Mouse (Mus musculus) forebrain, embryonic 16.5 days (tissue): Measurements from ENCODE around the gene Tacr2. TPM values are rescaled to one million over a fixed set of nuclear protein-coding genes. Genes with fewer than 3 reads are reported as not detected.

Experiments
- ATAC-seq: fragments of 200-750 bp; cut with Nextera tagmentation; 2 replicates; pipeline ENCODE4 v1.8.0; 2017; ENCODE audit warnings: mild to moderate bottlenecking, moderate library complexity
- H3K27ac ChIP-seq: fragments of 300-500 bp; sonication (generic); 2 replicates; pipeline ENCODE4 v1.5.1; 2014; ENCODE audit warnings: low read length, control low read depth
- H3K27me3 ChIP-seq: fragments of 300-500 bp; sonication (generic); replicated peaks from 2 replicates; pipeline ENCODE4 v1.6.1; 2014; ENCODE audit warnings: low read length; ENCODE audit not compliant: control insufficient read depth, insufficient read depth
- H3K36me3 ChIP-seq: fragments of 300-500 bp; sonication (generic); 2 replicates; pipeline ENCODE4 v1.6.1; 2014; ENCODE audit not compliant: control insufficient read depth, insufficient read depth
- H3K4me1 ChIP-seq: fragments of 300-500 bp; sonication (generic); replicated peaks from 2 replicates; pipeline ENCODE4 v1.6.1; 2014; ENCODE audit warnings: low read length; ENCODE audit not compliant: control insufficient read depth, insufficient read depth
- H3K4me2 ChIP-seq: fragments of 300-500 bp; sonication (generic); 2 replicates; pipeline ENCODE4 v1.6.1; 2014; ENCODE audit warnings: mild to moderate bottlenecking, low read length, control low read depth
- H3K4me3 ChIP-seq: fragments of 300-500 bp; sonication (generic); replicated peaks from 2 replicates; pipeline ENCODE4 v1.5.1; 2014; ENCODE audit warnings: mild to moderate bottlenecking, low read length, control low read depth
- H3K9ac ChIP-seq: fragments of 300-500 bp; sonication (generic); replicated peaks from 2 replicates; pipeline ENCODE4 v1.6.1; 2014; ENCODE audit warnings: low read depth, low read length, control low read depth
- H3K9me3 ChIP-seq: fragments of 300-500 bp; sonication (generic); 2 replicates; pipeline ENCODE4 v1.6.1; 2016; ENCODE audit warnings: low read length; ENCODE audit not compliant: control insufficient read depth
- WGBS: fragments of 180-500 bp; shearing (Covaris S2); extraction: QIAGEN DNeasy Blood & Tissue Kit; methylation state at CpG from one replicate; pipeline ENCODE4 v1.1.7; 2014; 5-methylcytosine and 5-hydroxymethylcytosine counted together
- polyA plus RNA-seq: library from polyadenylated mRNA; unstranded; fragments of >200 nt; fragmentation: Nextera tagmentation; extraction: Ambion mirVana; gene quantifications from 2 replicates; pipeline ENCODE4 v1.2.1, GENCODE M21; 2015

The Tacr2 gene
- polyA plus RNA-seq, 1 experiment from 2014 or later = not detected

DNA sequence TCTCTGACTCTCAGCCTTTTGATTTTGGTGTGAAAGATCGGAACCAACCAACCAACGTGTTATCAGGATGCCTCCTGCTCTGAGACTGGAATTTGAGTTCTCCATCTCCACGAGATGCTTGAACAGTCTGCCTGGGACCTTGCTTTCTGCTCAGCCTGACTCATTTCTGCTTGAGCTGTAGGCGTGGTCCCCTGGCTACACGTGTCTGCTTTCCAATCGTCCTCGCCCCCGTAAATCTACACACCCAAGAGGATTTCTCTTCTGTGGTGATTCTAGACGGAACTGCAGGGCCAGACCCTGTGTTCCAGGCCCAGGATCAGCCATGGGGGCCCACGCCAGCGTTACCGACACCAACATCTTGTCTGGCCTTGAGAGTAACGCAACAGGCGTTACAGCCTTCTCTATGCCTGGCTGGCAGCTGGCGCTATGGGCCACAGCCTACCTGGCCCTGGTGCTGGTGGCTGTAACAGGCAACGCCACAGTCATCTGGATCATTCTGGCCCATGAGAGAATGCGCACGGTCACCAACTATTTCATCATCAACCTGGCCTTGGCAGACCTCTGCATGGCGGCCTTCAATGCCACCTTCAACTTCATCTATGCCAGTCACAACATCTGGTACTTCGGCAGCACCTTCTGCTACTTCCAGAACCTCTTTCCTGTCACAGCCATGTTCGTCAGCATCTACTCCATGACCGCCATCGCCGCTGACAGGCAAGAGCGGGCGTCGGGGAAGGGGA, 428 bp downstream of the Tacr2 start:
- no peaks in the 10 kb centered on the region for H3K9me3 ChIP-seq
- H3K27ac ChIP-seq = no peak overlapping the region
- no peak overlapping the region for H3K4me2 ChIP-seq
- no peak overlapping the region for H3K9ac ChIP-seq
- H3K4me3 ChIP-seq = no peak overlapping the region
- no peaks in the 10 kb centered on the region for H3K27me3 ChIP-seq
- H3K36me3 ChIP-seq = no peaks in the 10 kb centered on the region
- WGBS = 89% methylated on average over 27 of the region's 27 CpGs
- no peaks in the 10 kb centered on the region for H3K4me1 ChIP-seq
- no peak for ATAC-seq

DNA sequence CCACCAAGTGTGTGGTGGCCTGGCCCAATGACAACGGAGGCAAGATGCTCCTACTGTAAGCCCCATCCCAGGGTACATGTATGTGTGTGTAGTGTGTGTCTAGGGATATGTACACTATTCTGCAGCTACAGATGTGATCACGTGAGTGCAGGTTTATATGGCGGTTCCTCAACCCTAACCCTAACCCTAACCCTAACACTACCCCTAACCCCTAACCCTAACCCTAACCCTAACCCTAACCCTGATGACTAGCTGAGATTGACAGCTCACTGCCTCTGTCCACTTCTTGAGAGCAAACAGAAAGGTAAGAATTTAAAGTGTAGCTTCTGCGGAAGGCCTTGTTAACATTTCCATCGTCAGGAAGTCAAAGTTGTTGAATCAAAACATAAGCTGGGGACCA, 6.1 kb downstream of the Tacr2 start:
- H3K9ac ChIP-seq = no peak overlapping the region
- 0 out of 2 replicates have a peak, but pooled peaks cover 2% of the 10 kb centered on the region for H3K4me1 ChIP-seq
- H3K4me2 ChIP-seq = no peak overlapping the region
- H3K9me3 ChIP-seq = no peaks in the 10 kb centered on the region
- H3K4me3 ChIP-seq = no peak overlapping the region
- ATAC-seq = no peak
- no peaks in the 10 kb centered on the region for H3K27me3 ChIP-seq
- no peaks in the 10 kb centered on the region for H3K36me3 ChIP-seq
- 89% methylated on average over 5 of the region's 5 CpGs for WGBS
- no peak overlapping the region for H3K27ac ChIP-seq

DNA sequence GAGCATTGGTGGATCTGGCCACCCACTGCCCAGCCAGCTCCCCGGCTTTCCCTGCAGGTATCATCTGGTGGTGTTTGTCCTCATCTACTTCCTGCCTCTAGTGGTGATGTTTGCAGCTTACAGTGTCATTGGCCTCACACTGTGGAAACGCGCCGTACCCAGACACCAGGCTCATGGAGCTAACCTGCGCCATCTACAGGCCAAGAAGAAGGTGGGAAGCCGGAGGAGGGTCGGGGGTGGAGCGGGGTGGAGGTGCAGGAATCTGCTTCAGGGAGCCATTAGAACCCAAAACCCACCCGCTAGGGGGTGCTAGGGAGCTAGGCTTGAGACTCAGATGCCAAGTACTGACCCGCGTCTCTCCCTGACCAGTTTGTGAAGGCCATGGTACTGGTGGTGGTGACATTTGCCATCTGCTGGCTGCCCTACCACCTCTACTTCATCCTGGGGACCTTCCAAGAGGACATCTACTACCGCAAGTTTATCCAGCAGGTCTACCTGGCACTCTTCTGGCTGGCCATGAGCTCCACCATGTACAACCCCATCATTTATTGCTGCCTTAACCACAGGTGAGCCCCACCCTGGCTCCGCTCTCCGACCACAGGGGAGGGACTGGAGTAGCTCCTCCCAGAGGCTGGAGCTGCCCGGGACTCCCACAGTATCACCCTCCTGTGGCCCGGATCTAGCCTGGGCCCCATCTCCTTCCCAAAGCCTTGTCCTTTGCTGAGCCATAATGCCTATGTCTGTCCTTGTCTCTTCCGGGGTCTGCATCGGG, 9.1 kb downstream of the Tacr2 start:
- Histone ChIP-seq H3K4me3 (no peak overlapping the region), H3K4me1 (0 out of 2 replicates have a peak, but pooled peaks cover 2% of the 10 kb centered on the region), H3K36me3 (no peaks in the 10 kb centered on the region), H3K9ac (no peak overlapping the region), H3K9me3 (no peaks in the 10 kb centered on the region), H3K4me2 (no peak overlapping the region), H3K27ac (no peak overlapping the region), H3K27me3 (no peaks in the 10 kb centered on the region)
- ATAC-seq = peak; percentile 81
- WGBS = 18% methylated on average over 18 of the region's 18 CpGs

DNA sequence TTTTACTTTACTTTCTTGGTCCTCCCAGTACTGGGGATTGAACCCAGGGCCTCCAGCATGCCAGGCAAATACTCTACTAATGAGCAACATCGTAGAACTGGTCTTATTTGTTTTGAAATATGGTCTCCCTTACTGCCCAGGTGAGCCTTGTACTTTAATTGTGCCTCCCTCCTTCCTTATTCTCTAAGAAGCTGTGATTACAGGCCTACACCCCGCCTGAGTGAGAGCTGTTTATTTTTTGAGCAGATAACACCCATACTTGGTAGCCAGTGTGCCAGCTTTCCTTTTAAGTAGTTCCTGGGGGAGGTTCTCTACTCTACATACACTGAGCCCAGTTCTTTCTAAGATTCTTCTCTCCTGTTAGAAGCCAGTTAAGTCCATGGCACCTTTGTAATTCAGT, 12.1 kb downstream of the Tacr2 start:
- Histone ChIP-seq H3K9ac (no peak overlapping the region), H3K36me3 (peaks cover 3% of the 10 kb centered on the region; the same call in 1 of the 2 replicates), H3K4me2 (no peak overlapping the region), H3K27ac (no peak overlapping the region), H3K27me3 (no peaks in the 10 kb centered on the region), H3K9me3 (no peaks in the 10 kb centered on the region), H3K4me1 (0 out of 2 replicates have a peak, but pooled peaks cover 2% of the 10 kb centered on the region), H3K4me3 (no peak overlapping the region)
- WGBS = 74% methylated on average over 2 of the region's 2 CpGs
- ATAC-seq = no peak

DNA sequence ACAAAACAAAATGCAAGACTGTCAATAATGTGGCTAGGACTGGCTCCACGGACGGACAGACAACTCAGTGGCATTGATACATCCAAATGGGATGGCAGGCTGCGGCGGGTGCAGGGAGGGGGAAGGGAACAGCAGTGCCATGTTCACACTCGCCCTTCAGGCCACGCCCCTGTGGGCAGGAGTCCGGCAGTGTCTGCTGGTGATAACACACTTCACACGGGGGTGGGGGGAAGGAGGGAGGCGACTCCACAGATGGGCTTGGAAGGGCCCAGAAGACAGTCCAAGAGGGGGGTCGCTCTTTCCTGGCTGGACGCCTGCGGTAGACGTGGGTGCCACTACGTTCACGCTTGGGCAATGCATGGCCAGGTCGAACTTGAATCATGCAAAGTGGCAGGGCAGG, 17.0 kb downstream of the Tacr2 start:
- Histone ChIP-seq H3K9me3 (no peaks in the 10 kb centered on the region), H3K4me2 (no peak overlapping the region), H3K27me3 (no peaks in the 10 kb centered on the region), H3K9ac (no peak overlapping the region), H3K27ac (no peak overlapping the region), H3K4me3 (no peak overlapping the region), H3K36me3 (peaks cover 10% of the 10 kb centered on the region), H3K4me1 (no peaks in the 10 kb centered on the region)
- WGBS = 86% methylated on average over 15 of the region's 16 CpGs
- ATAC-seq = no peak

- WGBS = 33% methylated on average over 4 of the region's 4 CpGs
- no peaks in the 10 kb centered on the region for H3K9me3 ChIP-seq
- peaks cover 16% of the 10 kb centered on the region for H3K36me3 ChIP-seq
- no peak for ATAC-seq
- no peak overlapping the region for H3K9ac ChIP-seq
- no peak overlapping the region for H3K27ac ChIP-seq
- H3K4me1 ChIP-seq = no peaks in the 10 kb centered on the region
- no peak overlapping the region for H3K4me2 ChIP-seq
- H3K4me3 ChIP-seq = no peak overlapping the region
- no peaks in the 10 kb centered on the region for H3K27me3 ChIP-seq
Measured at GRCm38 (mm10) chr10:62275235-62275634, 23.0 kb downstream of the Tacr2 start.

- Histone ChIP-seq H3K27me3 (no peaks in the 10 kb centered on the region), H3K4me3 (no peak overlapping the region), H3K27ac (no peak overlapping the region), H3K9me3 (no peaks in the 10 kb centered on the region), H3K4me1 (no peaks in the 10 kb centered on the region), H3K9ac (no peak overlapping the region), H3K36me3 (peaks cover 33% of the 10 kb centered on the region), H3K4me2 (no peak overlapping the region)
- no peak for ATAC-seq
- 94% methylated on average over 18 of the region's 19 CpGs for WGBS
Measured at GRCm38 (mm10) chr10:62277499-62278293, 25.5 kb downstream of the Tacr2 start.

GRCm38 (mm10) chr10:62279066-62279465, 26.8 kb downstream of the Tacr2 start:
- 79% methylated on average over 3 of the region's 3 CpGs for WGBS
- peaks cover 29% of the 10 kb centered on the region for H3K36me3 ChIP-seq

DNA sequence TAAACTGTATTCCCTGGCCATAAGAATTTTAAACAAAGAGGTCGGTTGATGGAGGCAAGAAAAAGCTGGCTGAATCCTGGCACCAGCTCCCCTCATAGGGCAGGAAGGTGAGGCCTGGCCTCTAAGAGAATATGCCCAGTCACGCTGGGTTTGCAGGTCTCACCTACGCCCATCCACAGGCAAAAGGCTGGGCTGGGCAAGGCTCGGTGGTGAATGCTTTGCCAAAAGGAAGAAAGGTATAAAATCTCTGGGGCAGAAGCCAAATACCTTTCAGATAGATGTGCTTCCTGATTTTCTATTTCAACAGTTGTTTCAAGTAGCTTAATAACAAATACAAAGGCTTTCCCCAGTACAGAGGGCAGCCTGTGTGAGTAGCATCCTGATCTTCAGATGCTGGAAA, 27.4 kb downstream of the Tacr2 start:
- no peak for ATAC-seq
- H3K27ac ChIP-seq = no peak overlapping the region

More at GRCm38 (mm10) chr10:62279066-62279465, 26.8 kb downstream of the Tacr2 start:
- Histone ChIP-seq H3K4me2 (no peak overlapping the region), H3K4me1 (no peaks in the 10 kb centered on the region), H3K27ac (no peak overlapping the region), H3K9ac (no peak overlapping the region), H3K9me3 (no peaks in the 10 kb centered on the region), H3K4me3 (no peak overlapping the region), H3K27me3 (no peaks in the 10 kb centered on the region)
- no peak for ATAC-seq

More for the DNA sequence above, 27.4 kb downstream of the Tacr2 start:
- Histone ChIP-seq H3K4me3 (no peak overlapping the region), H3K36me3 (peaks cover 25% of the 10 kb centered on the region), H3K9me3 (no peaks in the 10 kb centered on the region), H3K4me1 (no peaks in the 10 kb centered on the region), H3K27me3 (no peaks in the 10 kb centered on the region), H3K9ac (no peak overlapping the region), H3K4me2 (no peak overlapping the region)
- WGBS = 84% methylated on average over 4 of the region's 4 CpGs
